In the genomic region with DNA sequence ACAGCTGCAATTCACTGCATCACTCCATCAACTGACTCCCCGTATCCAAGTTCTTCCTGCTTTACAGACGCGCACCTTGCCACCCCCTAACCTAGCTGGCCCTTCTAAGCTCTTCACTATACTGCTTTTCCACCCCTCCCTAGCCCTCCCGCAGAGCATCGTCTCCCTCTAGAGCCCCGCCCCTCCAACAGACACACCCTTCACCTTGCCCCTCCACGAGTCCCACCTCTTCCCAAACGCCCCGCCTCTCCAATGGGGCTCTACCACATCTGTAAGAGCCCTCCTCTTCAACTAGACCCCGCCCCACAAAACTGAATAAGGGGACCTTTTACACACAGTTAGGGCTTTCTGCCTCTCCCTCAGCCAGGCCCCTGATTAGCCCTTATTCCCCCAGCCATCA, we compare ENCODE assay signal across 1 mouse cellular context.
TF ChIP-seq lines count a peak whose summit lies in the region.

No protein-coding gene starts in this region.

TF ChIP-seq in CH12.LX, 34 proteins besides CTCF, POLR2A, EP300 and RAD21 (continued from another document):
- no peak for TF ChIP-seq POLR2AphosphoS2 (IDR thresholded peaks at IDR 0.05; ENCODE audit: low read depth, low read length)
TF ChIP-seq in CH12.LX: peak in this region for 0.
